Mouse (Mus musculus): ENCODE results near the gene Klhl3. TPM values are rescaled to one million over a fixed set of nuclear protein-coding genes. Genes with fewer than 3 reads are reported as not detected.

Gene Klhl3
- polyA plus RNA-seq, 1 experiment = 0.79 TPM

- Histone ChIP-seq H3K4me1 (ENCODE audit: control insufficient read depth, insufficient read depth, low read length) (no peaks in the 10 kb centered on the region), H3K4me3 (ENCODE audit: insufficient read depth, low read length) (no peak overlapping the region), H3K27ac (ENCODE audit: insufficient read depth, low read depth, low read length) (no peak overlapping the region)
- TF ChIP-seq CTCF (IDR thresholded peaks at IDR 0.05; ENCODE audit: low read depth, low read length) (no peak), POLR2A (IDR thresholded peaks at IDR 0.05; ENCODE audit: borderline replicate concordance, low read depth, low read length) (no peak)
Measured at GRCm38 (mm10) chr13:58017298-58017697, 96.1 kb downstream of the Klhl3 start.

- Histone ChIP-seq H3K27ac (ENCODE audit: insufficient read depth, low read depth, low read length) (no peak overlapping the region), H3K4me3 (ENCODE audit: insufficient read depth, low read length) (no peak overlapping the region), H3K4me1 (ENCODE audit: control insufficient read depth, insufficient read depth, low read length) (no peaks in the 10 kb centered on the region)
- TF ChIP-seq POLR2A (IDR thresholded peaks at IDR 0.05; ENCODE audit: borderline replicate concordance, low read depth, low read length) = no peak
- peak; percentile 22; the same call in 1 of the 2 replicates for TF ChIP-seq CTCF (IDR thresholded peaks at IDR 0.05; ENCODE audit: low read depth, low read length)
Measured at GRCm38 (mm10) chr13:58012067-58012925, 101.1 kb downstream of the Klhl3 start.

GRCm38 (mm10) chr13:58011526-58011925, 101.9 kb downstream of the Klhl3 start:
- TF ChIP-seq CTCF (IDR thresholded peaks at IDR 0.05; ENCODE audit: low read depth, low read length) (no peak), POLR2A (IDR thresholded peaks at IDR 0.05; ENCODE audit: borderline replicate concordance, low read depth, low read length) (no peak)
- no peaks in the 10 kb centered on the region for H3K4me1 ChIP-seq (ENCODE audit: control insufficient read depth, insufficient read depth, low read length)
- H3K4me3 ChIP-seq (ENCODE audit: insufficient read depth, low read length) = no peak overlapping the region
- H3K27ac ChIP-seq (ENCODE audit: insufficient read depth, low read depth, low read length) = no peak overlapping the region

GRCm38 (mm10) chr13:58010416-58010815, 103.0 kb downstream of the Klhl3 start:
- Histone ChIP-seq H3K4me3 (ENCODE audit: insufficient read depth, low read length) (no peak overlapping the region), H3K4me1 (ENCODE audit: control insufficient read depth, insufficient read depth, low read length) (no peaks in the 10 kb centered on the region), H3K27ac (ENCODE audit: insufficient read depth, low read depth, low read length) (no peak overlapping the region)
- TF ChIP-seq CTCF (IDR thresholded peaks at IDR 0.05; ENCODE audit: low read depth, low read length) (no peak), POLR2A (IDR thresholded peaks at IDR 0.05; ENCODE audit: borderline replicate concordance, low read depth, low read length) (no peak)

- H3K4me3 ChIP-seq (ENCODE audit: insufficient read depth, low read length) = no peak overlapping the region
- H3K4me1 ChIP-seq (ENCODE audit: control insufficient read depth, insufficient read depth, low read length) = no peaks in the 10 kb centered on the region
- H3K27ac ChIP-seq (ENCODE audit: insufficient read depth, low read depth, low read length) = no peak overlapping the region
- TF ChIP-seq CTCF (IDR thresholded peaks at IDR 0.05; ENCODE audit: low read depth, low read length) (no peak), POLR2A (IDR thresholded peaks at IDR 0.05; ENCODE audit: borderline replicate concordance, low read depth, low read length) (no peak)
Measured at GRCm38 (mm10) chr13:58009275-58009674, 104.1 kb downstream of the Klhl3 start.

- Histone ChIP-seq H3K27ac (ENCODE audit: insufficient read depth, low read depth, low read length) (no peak overlapping the region), H3K4me1 (ENCODE audit: control insufficient read depth, insufficient read depth, low read length) (no peaks in the 10 kb centered on the region), H3K4me3 (ENCODE audit: insufficient read depth, low read length) (no peak overlapping the region)
- TF ChIP-seq CTCF (IDR thresholded peaks at IDR 0.05; ENCODE audit: low read depth, low read length) = no peak
- no peak for TF ChIP-seq POLR2A (IDR thresholded peaks at IDR 0.05; ENCODE audit: borderline replicate concordance, low read depth, low read length)
Measured at GRCm38 (mm10) chr13:58008038-58008364, 105.4 kb downstream of the Klhl3 start.

GRCm38 (mm10) chr13:58007256-58008037, 105.9 kb downstream of the Klhl3 start:
- H3K4me3 ChIP-seq (ENCODE audit: insufficient read depth, low read length) = no peak overlapping the region
- H3K27ac ChIP-seq (ENCODE audit: insufficient read depth, low read depth, low read length) = no peak overlapping the region
- TF ChIP-seq POLR2A (IDR thresholded peaks at IDR 0.05; ENCODE audit: borderline replicate concordance, low read depth, low read length) (no peak), CTCF (IDR thresholded peaks at IDR 0.05; ENCODE audit: low read depth, low read length) (no peak)
- H3K4me1 ChIP-seq (ENCODE audit: control insufficient read depth, insufficient read depth, low read length) = no peaks in the 10 kb centered on the region

GRCm38 (mm10) chr13:58001792-58002191, 111.6 kb downstream of the Klhl3 start:
- Histone ChIP-seq H3K27ac (ENCODE audit: insufficient read depth, low read depth, low read length) (no peak overlapping the region), H3K4me1 (ENCODE audit: control insufficient read depth, insufficient read depth, low read length) (no peaks in the 10 kb centered on the region), H3K4me3 (ENCODE audit: insufficient read depth, low read length) (no peak overlapping the region)
- TF ChIP-seq POLR2A (IDR thresholded peaks at IDR 0.05; ENCODE audit: borderline replicate concordance, low read depth, low read length) = no peak
- TF ChIP-seq CTCF (IDR thresholded peaks at IDR 0.05; ENCODE audit: low read depth, low read length) = no peak

- H3K4me3 ChIP-seq (ENCODE audit: insufficient read depth, low read length) = no peak overlapping the region
- TF ChIP-seq POLR2A (IDR thresholded peaks at IDR 0.05; ENCODE audit: borderline replicate concordance, low read depth, low read length) (no peak), CTCF (IDR thresholded peaks at IDR 0.05; ENCODE audit: low read depth, low read length) (no peak)
- no peaks in the 10 kb centered on the region for H3K4me1 ChIP-seq (ENCODE audit: control insufficient read depth, insufficient read depth, low read length)
- no peak overlapping the region for H3K27ac ChIP-seq (ENCODE audit: insufficient read depth, low read depth, low read length)
Measured at GRCm38 (mm10) chr13:57996536-57996935, 116.9 kb downstream of the Klhl3 start.

GRCm38 (mm10) chr13:57995864-57996263, 117.5 kb downstream of the Klhl3 start:
- no peaks in the 10 kb centered on the region for H3K4me1 ChIP-seq (ENCODE audit: control insufficient read depth, insufficient read depth, low read length)
- TF ChIP-seq CTCF (IDR thresholded peaks at IDR 0.05; ENCODE audit: low read depth, low read length) = no peak
- no peak for TF ChIP-seq POLR2A (IDR thresholded peaks at IDR 0.05; ENCODE audit: borderline replicate concordance, low read depth, low read length)
- no peak overlapping the region for H3K4me3 ChIP-seq (ENCODE audit: insufficient read depth, low read length)
- H3K27ac ChIP-seq (ENCODE audit: insufficient read depth, low read depth, low read length) = no peak overlapping the region

Data from bone marrow macrophage, adult 2 months (primary cell).